Mouse (Mus musculus): ENCODE data around the gene Med26. TPM values are rescaled to one million over a fixed set of nuclear protein-coding genes. Genes with fewer than 3 reads are reported as not detected.

Med26 gene
- polyA plus RNA-seq, 1 experiment from 2014 or later = 20.2 TPM

DNA sequence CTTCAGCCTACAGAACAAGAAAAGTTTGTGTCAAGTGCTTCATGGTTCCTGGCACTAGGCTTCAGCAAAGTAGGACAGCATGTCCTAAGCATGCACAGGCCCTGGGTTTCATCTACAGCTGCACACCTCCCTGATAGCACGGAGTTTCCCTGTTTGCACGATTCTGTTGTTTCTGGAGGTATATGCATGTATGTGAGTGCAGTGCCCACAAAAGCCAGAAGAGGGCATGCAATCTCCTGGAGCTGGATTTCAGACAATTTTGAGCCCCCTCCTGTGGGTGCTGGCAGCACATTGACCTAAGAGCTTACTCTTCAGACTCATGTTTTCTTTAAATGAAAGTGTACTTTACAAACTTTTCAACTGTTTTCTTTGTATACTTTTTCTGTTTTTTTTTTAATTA is 94.2 kb downstream of the Med26 start:
- H3K36me3 ChIP-seq = peaks cover 79% of the 10 kb centered on the region
- H3K4me2 ChIP-seq = no peak overlapping the region
- H3K27me3 ChIP-seq = no peaks in the 10 kb centered on the region
- WGBS = 97% methylated on average over 2 of the region's 2 CpGs
- peaks cover 8% of the 10 kb centered on the region; the same call in 1 of the 2 replicates for H3K9me3 ChIP-seq
- no peak overlapping the region for H3K9ac ChIP-seq (replicated peaks)
- no peak overlapping the region for H3K4me3 ChIP-seq (replicated peaks)
- no peak overlapping the region for H3K27ac ChIP-seq
- no peak for ATAC-seq (ENCODE audit: insufficient number of reproducible peaks, insufficient read depth, low FRiP score, low TSS enrichment, low read depth)
- H3K4me1 ChIP-seq (replicated peaks) = no peaks in the 10 kb centered on the region

DNA sequence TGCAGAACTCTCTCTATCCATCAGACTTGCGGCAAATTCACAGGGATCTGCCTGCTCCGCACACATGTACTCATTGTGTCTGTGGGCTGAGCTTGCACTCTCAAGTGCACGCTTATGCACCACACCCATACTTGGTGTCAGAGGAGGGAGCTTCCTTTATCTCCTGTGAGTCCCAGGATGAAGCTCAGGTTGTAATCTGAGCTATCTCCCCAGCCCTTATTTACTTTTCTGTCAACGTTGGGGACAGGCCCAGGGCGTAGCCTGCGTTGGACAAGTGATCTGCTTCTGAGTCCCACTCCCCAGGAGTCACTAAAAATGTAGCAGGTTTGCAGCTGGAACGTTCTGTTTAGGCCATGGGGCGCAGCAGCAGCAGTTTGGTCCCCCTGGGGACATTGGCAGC is 96.6 kb downstream of the Med26 start:
- H3K4me3 ChIP-seq (replicated peaks) = no peak overlapping the region
- WGBS = 85% methylated on average over 8 of the region's 8 CpGs
- peaks cover 79% of the 10 kb centered on the region for H3K36me3 ChIP-seq
- H3K27ac ChIP-seq = no peak overlapping the region
- H3K9me3 ChIP-seq = peaks cover 8% of the 10 kb centered on the region; the same call in 1 of the 2 replicates
- no peak overlapping the region for H3K9ac ChIP-seq (replicated peaks)
- no peak for ATAC-seq (ENCODE audit: insufficient number of reproducible peaks, insufficient read depth, low FRiP score, low TSS enrichment, low read depth)
- H3K4me2 ChIP-seq = no peak overlapping the region
- no peaks in the 10 kb centered on the region for H3K4me1 ChIP-seq (replicated peaks)
- no peaks in the 10 kb centered on the region for H3K27me3 ChIP-seq

DNA sequence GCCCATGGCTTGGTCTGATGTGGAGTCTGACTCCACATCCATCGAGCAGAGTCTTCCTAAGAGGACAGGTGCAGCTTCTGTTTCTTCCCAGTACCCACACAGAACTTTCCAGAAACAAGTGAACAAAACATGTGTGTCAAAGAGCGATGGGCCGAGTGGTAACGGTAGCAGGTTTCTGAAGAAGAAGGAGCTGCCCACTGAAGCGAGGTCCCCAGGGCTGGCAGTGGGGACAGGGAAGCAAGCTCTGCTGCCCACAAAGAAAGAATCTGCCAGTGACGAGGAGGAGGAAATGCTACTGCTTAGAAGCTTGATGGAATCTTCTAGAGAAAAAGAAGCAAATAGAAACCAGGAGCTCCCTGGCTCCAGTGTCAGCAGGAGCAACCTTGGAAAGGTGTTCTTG is 103.0 kb downstream of the Med26 start:
- H3K4me1 ChIP-seq (replicated peaks) = peaks cover 5% of the 10 kb centered on the region
- no peak overlapping the region for H3K4me2 ChIP-seq
- H3K9me3 ChIP-seq = no peaks in the 10 kb centered on the region
- H3K4me3 ChIP-seq (replicated peaks) = no peak overlapping the region
- 92% methylated on average over 6 of the region's 6 CpGs for WGBS
- no peak overlapping the region for H3K9ac ChIP-seq (replicated peaks)
- no peak overlapping the region for H3K27ac ChIP-seq
- H3K27me3 ChIP-seq = no peaks in the 10 kb centered on the region
- ATAC-seq (ENCODE audit: insufficient number of reproducible peaks, insufficient read depth, low FRiP score, low TSS enrichment, low read depth) = no peak
- peaks cover 26% of the 10 kb centered on the region for H3K36me3 ChIP-seq

Small RNA genes lying within 50 kb of the gene (microRNA-seq; reads per million reads assigned to microRNA genes)
- gene Gm28019 = not detected
- 3.0 reads per million, percentile 8 among the genes with 10 or more reads in this experiment for gene Mir7068

Other genes starting within 250 kb of the Med26 start
- gene Gm10282, start 243.0 kb downstream of the Med26 start, polyA plus RNA-seq (2016; fragmentation: Nextera tagmentation; extraction: Ambion mirVana) = 30.3 and 32.4 TPM in 2 replicates
- gene Klf2, start 229.2 kb downstream of the Med26 start, polyA plus RNA-seq (2016; fragmentation: Nextera tagmentation; extraction: Ambion mirVana) = 5.3 and 6.0 TPM in 2 replicates
- 71.8 and 74.6 TPM in 2 replicates for gene Eps15l1, start 126.8 kb downstream of the Med26 start, polyA plus RNA-seq (2016; fragmentation: Nextera tagmentation; extraction: Ambion mirVana)
- 0.78 and 1.6 TPM in 2 replicates for gene Calr3, start 104.4 kb downstream of the Med26 start, polyA plus RNA-seq (2016; fragmentation: Nextera tagmentation; extraction: Ambion mirVana)
- gene 1700030K09Rik, start 104.4 kb downstream of the Med26 start, polyA plus RNA-seq (2016; fragmentation: Nextera tagmentation; extraction: Ambion mirVana) = 16.6 and 17.1 TPM in 2 replicates
- 61.2 and 72.2 TPM in 2 replicates for gene Cherp, start 73.0 kb downstream of the Med26 start, polyA plus RNA-seq (2016; fragmentation: Nextera tagmentation; extraction: Ambion mirVana)
- 31.3 and 31.5 TPM in 2 replicates for gene Slc35e1, start 55.7 kb downstream of the Med26 start, polyA plus RNA-seq (2016; fragmentation: Nextera tagmentation; extraction: Ambion mirVana)
- 115 and 121 TPM in 2 replicates for gene Smim7, start 22.8 kb upstream of the Med26 start, polyA plus RNA-seq (2016; fragmentation: Nextera tagmentation; extraction: Ambion mirVana)
- 15.5 and 16.5 TPM in 2 replicates for gene Tmem38a, start 23.8 kb upstream of the Med26 start, polyA plus RNA-seq (2016; fragmentation: Nextera tagmentation; extraction: Ambion mirVana)
- not detected in 2 replicates for gene Nwd1, start 98.4 kb upstream of the Med26 start, polyA plus RNA-seq (2016; fragmentation: Nextera tagmentation; extraction: Ambion mirVana)
- 166 and 167 TPM in 2 replicates for gene Sin3b, start 175.0 kb upstream of the Med26 start, polyA plus RNA-seq (2016; fragmentation: Nextera tagmentation; extraction: Ambion mirVana)
- 1.4 and 2.1 TPM in 2 replicates for gene F2rl3, start 213.6 kb upstream of the Med26 start, polyA plus RNA-seq (2016; fragmentation: Nextera tagmentation; extraction: Ambion mirVana)

Data from limb, embryonic 12.5 days (tissue).